Mouse (Mus musculus) liver, embryonic 14.5 days (tissue): ENCODE data around the gene Ccl11. TPM values are rescaled to one million over a fixed set of nuclear protein-coding genes. Genes with fewer than 3 reads are reported as not detected.

Experiments used
- ATAC-seq: fragments of 200-750 bp; cut with Nextera tagmentation; 2 replicates; pipeline ENCODE4 v1.8.0; 2017; ENCODE audit warnings: moderate number of reproducible peaks, mild to moderate bottlenecking, moderate library complexity; ENCODE audit not compliant: insufficient read depth
- DNase-seq, 3 experiments: peaks; one replicate each; pipeline ENCODE4 v3.0.0-alpha.2; 2012 to 2013; ENCODE audit warnings: low read depth in 3 of 3, low spot score in 3 of 3
- H3K27ac ChIP-seq: fragments of 300-500 bp; sonication (generic); 2 replicates; pipeline ENCODE4 v1.5.1; 2014; ENCODE audit warnings: moderate library complexity, mild to moderate bottlenecking, control low read depth, inconsistent platforms
- H3K27me3 ChIP-seq: fragments of 300-500 bp; sonication (generic); 2 replicates; pipeline ENCODE4 v1.6.1; 2014; ENCODE audit warnings: mild to moderate bottlenecking, low read length, moderate library complexity; ENCODE audit not compliant: control insufficient read depth, insufficient read depth
- H3K36me3 ChIP-seq: fragments of 300-500 bp; sonication (generic); replicated peaks from 2 replicates; pipeline ENCODE4 v1.6.1; 2014; ENCODE audit warnings: low read depth; ENCODE audit not compliant: control insufficient read depth, insufficient read depth
- H3K4me1 ChIP-seq, 2 experiments: fragments of 200-500 bp in 1 of 2; fragments of 300-500 bp in 1 of 2; sonication (generic) in 1 of 2; replicated peaks; 2 replicates each; pipeline ENCODE4 v1.6.1; 2012 to 2014; ENCODE audit warnings: antibody characterized with exemption in 1 of 2, inconsistent platforms in 1 of 2, low read length in 1 of 2; ENCODE audit not compliant: control insufficient read depth in 2 of 2, insufficient read depth in 2 of 2
- H3K4me2 ChIP-seq: fragments of 300-500 bp; sonication (generic); 2 replicates; pipeline ENCODE4 v1.6.1; 2014; ENCODE audit warnings: low read depth, mild to moderate bottlenecking, control low read depth, moderate library complexity
- H3K4me3 ChIP-seq, 2 experiments: fragments of 200-500 bp in 1 of 2; fragments of 300-500 bp in 1 of 2; sonication (generic) in 1 of 2; 2 replicates each; pipeline ENCODE4 v1.5.1; 2012 to 2014; ENCODE audit warnings: low read depth in 2 of 2, low read length in 2 of 2, mild to moderate bottlenecking in 2 of 2, control low read depth in 1 of 2, inconsistent platforms in 1 of 2, moderate library complexity in 1 of 2; ENCODE audit not compliant: insufficient read depth in 1 of 2
- H3K9ac ChIP-seq: fragments of 300-500 bp; sonication (generic); replicated peaks from 2 replicates; pipeline ENCODE4 v1.6.1; 2014; ENCODE audit warnings: mild to moderate bottlenecking, control low read depth, moderate library complexity
- H3K9me3 ChIP-seq: fragments of 300-500 bp; sonication (generic); 2 replicates; pipeline ENCODE4 v1.6.1; 2016; ENCODE audit warnings: low read length, mixed read lengths; ENCODE audit not compliant: control insufficient read depth
- CTCF ChIP-seq: IDR thresholded peaks from 2 replicates; pipeline ENCODE4 v1.5.1; 2016; ENCODE audit warnings: antibody characterized with exemption, low read depth, control low read depth
- EP300 ChIP-seq: IDR thresholded peaks from 2 replicates; pipeline ENCODE4 v1.6.1; 2016; ENCODE audit warnings: antibody characterized with exemption, low read depth
- WGBS: fragments of 180-500 bp; shearing (Covaris S2); extraction: QIAGEN DNeasy Blood & Tissue Kit; methylation state at CpG from one replicate; pipeline ENCODE4 v1.1.7; 2014; ENCODE audit not compliant: insufficient replicate concordance; 5-methylcytosine and 5-hydroxymethylcytosine counted together
- polyA plus RNA-seq, 2 experiments: library from polyadenylated mRNA; depleted of rRNA in 1 of 2; stranded (reverse) in 1 of 2; unstranded in 1 of 2; fragments of >200 nt; fragmentation: Nextera tagmentation in 1 of 2; extraction: Ambion mirVana in 1 of 2; gene quantifications; 2 replicates each; pipeline versions ENCODE4 v1.2.1 to v1.2.3; 2012 to 2014

Ccl11 gene
- polyA plus RNA-seq, 2 experiments = 0.07 to 0.11 TPM

DNA sequence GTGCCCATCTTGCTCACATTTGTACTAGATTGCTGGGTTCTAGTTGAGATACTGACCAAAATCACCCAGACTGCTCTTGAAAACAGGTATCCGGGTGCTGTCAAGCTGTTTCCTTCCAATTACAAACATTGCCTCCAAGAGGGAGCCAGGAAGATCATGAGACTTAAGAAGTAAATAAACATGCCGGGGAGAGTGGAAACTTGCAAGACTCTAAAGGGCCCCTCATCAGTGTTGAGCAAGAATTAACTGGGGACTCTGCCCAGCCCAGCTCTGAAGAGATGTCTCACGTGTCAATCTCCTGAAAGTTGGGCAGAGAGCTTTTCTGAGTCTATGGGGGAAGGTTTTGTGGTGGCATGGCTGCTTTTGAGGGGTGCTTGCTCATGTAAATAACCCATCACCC is 19.4 kb downstream of the Ccl11 start:
- no peaks in the 10 kb centered on the region for H3K27me3 ChIP-seq
- H3K9ac ChIP-seq = no peak overlapping the region
- ATAC-seq (no peak), DNase-seq (no peak)
- H3K4me1 ChIP-seq = no peaks in the 10 kb centered on the region
- H3K4me2 ChIP-seq = no peak overlapping the region
- TF ChIP-seq EP300 (no peak), CTCF (no peak)
- H3K36me3 ChIP-seq = no peaks in the 10 kb centered on the region
- H3K27ac ChIP-seq = no peak overlapping the region
- no peak overlapping the region for H3K4me3 ChIP-seq
- WGBS = 32% methylated on average over 3 of the region's 3 CpGs
- H3K9me3 ChIP-seq = no peaks in the 10 kb centered on the region

DNA sequence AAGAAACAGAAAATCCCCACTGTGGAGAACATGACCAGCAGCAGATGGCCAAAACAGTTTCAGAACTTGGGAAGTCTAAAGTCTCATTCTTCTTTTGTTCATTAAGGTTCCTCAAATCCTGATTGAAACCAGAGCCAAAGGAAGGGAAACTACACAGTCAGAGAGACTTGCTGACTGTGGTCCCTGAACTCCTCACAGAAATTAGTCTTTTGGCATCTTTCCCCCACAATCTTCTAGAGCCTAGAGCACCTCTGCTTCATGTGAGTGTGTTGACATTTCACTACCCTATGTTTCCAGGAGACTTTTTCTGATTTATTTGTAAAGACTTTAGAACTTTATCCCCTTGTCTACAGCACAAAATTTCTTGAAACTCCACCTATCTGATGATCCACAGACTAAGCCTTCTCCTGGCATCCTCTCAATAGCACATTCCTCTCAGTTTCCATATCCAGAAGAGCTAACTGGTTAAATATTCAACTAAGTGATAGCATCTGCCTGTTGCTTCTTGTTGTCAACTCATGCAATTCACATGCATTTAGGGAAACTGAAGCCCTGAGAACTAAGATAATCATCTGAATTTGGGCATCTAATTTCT is 20.6 kb downstream of the Ccl11 start:
- TF ChIP-seq EP300 = no peak
- TF ChIP-seq CTCF = no peak
- no peaks in the 10 kb centered on the region for H3K9me3 ChIP-seq
- H3K27ac ChIP-seq = no peak overlapping the region
- ATAC-seq = no peak
- no peaks in the 10 kb centered on the region for H3K27me3 ChIP-seq
- DNase-seq = no peak
- no peak overlapping the region for H3K9ac ChIP-seq
- no peaks in the 10 kb centered on the region for H3K36me3 ChIP-seq
- H3K4me1 ChIP-seq = no peaks in the 10 kb centered on the region
- H3K4me3 ChIP-seq = no peak overlapping the region
- no peak overlapping the region for H3K4me2 ChIP-seq

DNA sequence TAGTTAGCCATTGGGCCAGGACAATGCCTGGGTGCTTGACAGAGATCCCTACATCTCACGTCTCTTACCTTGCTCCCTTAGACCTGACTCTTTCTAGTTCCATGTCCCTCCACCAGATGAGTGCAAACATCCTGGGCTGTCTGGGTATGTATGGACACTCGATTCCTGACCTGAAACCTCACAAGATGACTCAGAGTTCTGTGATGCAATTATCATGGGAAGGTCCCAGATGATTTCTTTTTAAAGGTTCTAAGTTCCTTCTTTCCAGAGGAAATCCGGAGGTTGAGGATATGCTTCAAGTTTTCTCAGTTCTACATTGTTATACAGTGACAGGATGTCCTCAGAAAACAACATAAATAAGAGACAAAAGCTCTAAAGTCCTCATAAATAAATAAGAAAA is 23.2 kb downstream of the Ccl11 start:
- DNase-seq = no peak
- no peaks in the 10 kb centered on the region for H3K36me3 ChIP-seq
- H3K9ac ChIP-seq = no peak overlapping the region
- 41% methylated on average over 3 of the region's 3 CpGs for WGBS
- no peaks in the 10 kb centered on the region for H3K4me1 ChIP-seq
- H3K9me3 ChIP-seq = no peaks in the 10 kb centered on the region
- no peak overlapping the region for H3K27ac ChIP-seq
- no peak overlapping the region for H3K4me2 ChIP-seq
- H3K4me3 ChIP-seq = no peak overlapping the region
- no peak for ATAC-seq
- no peaks in the 10 kb centered on the region for H3K27me3 ChIP-seq
- no peak for TF ChIP-seq CTCF
- no peak for TF ChIP-seq EP300

DNA sequence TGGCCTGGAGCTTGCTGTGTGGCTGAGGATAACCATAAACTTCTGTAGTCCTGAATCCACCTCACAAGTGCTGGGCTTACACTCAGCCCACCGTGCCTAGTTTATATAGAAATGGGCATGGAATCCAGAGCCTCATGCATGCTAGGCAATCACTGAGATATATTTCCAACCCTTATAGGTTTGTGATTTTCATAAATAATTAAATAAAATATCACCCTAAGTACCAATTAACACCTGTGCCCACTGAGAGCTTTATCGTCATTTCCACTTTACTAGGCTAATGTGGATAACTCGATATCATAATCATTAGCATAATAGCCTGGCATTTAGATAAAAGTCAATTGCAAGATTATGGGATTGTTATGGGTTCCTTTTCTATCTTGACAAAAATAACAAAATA is 26.7 kb downstream of the Ccl11 start:
- no peaks in the 10 kb centered on the region for H3K27me3 ChIP-seq
- H3K9me3 ChIP-seq = no peaks in the 10 kb centered on the region
- no peaks in the 10 kb centered on the region for H3K36me3 ChIP-seq
- H3K4me3 ChIP-seq = no peak overlapping the region
- DNase-seq (no peak), ATAC-seq (no peak)
- no peak for TF ChIP-seq CTCF
- no peak for TF ChIP-seq EP300
- H3K27ac ChIP-seq = no peak overlapping the region
- 68% methylated on average over 3 of the region's 3 CpGs for WGBS
- H3K4me1 ChIP-seq = no peaks in the 10 kb centered on the region
- no peak overlapping the region for H3K9ac ChIP-seq
- H3K4me2 ChIP-seq = no peak overlapping the region

GRCm38 (mm10) chr11:82099511-82100323 is 42.1 kb downstream of the Ccl11 start:
- H3K9me3 ChIP-seq = no peaks in the 10 kb centered on the region
- no peaks in the 10 kb centered on the region for H3K4me1 ChIP-seq
- no peak overlapping the region for H3K27ac ChIP-seq
- TF ChIP-seq EP300 = no peak
- no peak for TF ChIP-seq CTCF
- H3K27me3 ChIP-seq = no peaks in the 10 kb centered on the region
- no peak for DNase-seq
- H3K9ac ChIP-seq = no peak overlapping the region
- no peak for ATAC-seq
- no peak overlapping the region for H3K4me3 ChIP-seq
- H3K36me3 ChIP-seq = no peaks in the 10 kb centered on the region
- H3K4me2 ChIP-seq = no peak overlapping the region
- 56% methylated on average over 10 of the region's 10 CpGs for WGBS
